Mouse (Mus musculus): ENCODE measurements around the gene Gm12216. TPM values are rescaled to one million over a fixed set of nuclear protein-coding genes. Genes with fewer than 3 reads are reported as not detected.
A peak's percentile ranks its signal among the peaks of the same experiment; 100 is the strongest.
"Not testable (repeated sequence)": the region's sequence is repeated elsewhere in the genome, so short reads cannot be mapped to it uniquely, and the experiment has no call there.

Gene Gm12216
- total and polyA plus RNA-seq, 3 experiments: 2.6 to 4.4 (median 2.6) TPM

- Histone ChIP-seq H3K27ac (no peak overlapping the region), H3K9ac (ENCODE audit: low read depth, low read length) (no peak overlapping the region), H3K4me3 (no peak overlapping the region), H3K4me1 (ENCODE audit: control insufficient read depth, insufficient read depth, low read length) (peaks cover 1% of the 10 kb centered on the region), H3K27me3 (ENCODE audit: control insufficient read depth, insufficient read depth, low read length) (no peaks in the 10 kb centered on the region), H3K36me3 (ENCODE audit: control insufficient read depth, insufficient read depth, low read length) (peaks cover 17% of the 10 kb centered on the region), H3K79me2 (replicated peaks; ENCODE audit: control insufficient read depth, insufficient read depth, low read length) (peaks cover 1% of the 10 kb centered on the region; the same call in 1 of the 2 replicates)
- no peak for DNase-seq
- WGBS: 83% methylated on average over 2 of the region's 2 CpGs
- TF ChIP-seq CTCF (IDR thresholded peaks at IDR 0.05) (no peak), POLR2A (IDR thresholded peaks at IDR 0.05; ENCODE audit: insufficient read depth, low read depth, low read length) (no peak), EP300 (IDR thresholded peaks at IDR 0.05; ENCODE audit: insufficient read depth, low read depth, low read length) (no peak)
- intact Hi-C loops (cut with DNase I): no loop called here
Observed at GRCm38 (mm10) chr11:53883287-53883686, 24.2 kb upstream of the Gm12216 start.

GRCm38 (mm10) chr11:53878096-53878495 is 19.0 kb upstream of the Gm12216 start:
- H3K4me1 ChIP-seq (ENCODE audit: control insufficient read depth, insufficient read depth, low read length); intact Hi-C loops (cut with DNase I); H3K36me3 ChIP-seq (ENCODE audit: control insufficient read depth, insufficient read depth, low read length); H3K27me3 ChIP-seq (ENCODE audit: control insufficient read depth, insufficient read depth, low read length); DNase-seq; H3K4me3 ChIP-seq; H3K79me2 ChIP-seq (replicated peaks; ENCODE audit: control insufficient read depth, insufficient read depth, low read length); H3K27ac ChIP-seq; H3K9ac ChIP-seq (ENCODE audit: low read depth, low read length): not testable (repeated sequence)
- 91% methylated on average over 5 of the region's 5 CpGs for WGBS

- Histone ChIP-seq H3K79me2 (replicated peaks; ENCODE audit: control insufficient read depth, insufficient read depth, low read length) (no peaks in the 10 kb centered on the region), H3K4me1 (ENCODE audit: control insufficient read depth, insufficient read depth, low read length) (peaks cover 3% of the 10 kb centered on the region), H3K9ac (ENCODE audit: low read depth, low read length) (no peak overlapping the region), H3K36me3 (ENCODE audit: control insufficient read depth, insufficient read depth, low read length) (peaks cover 3% of the 10 kb centered on the region), H3K27me3 (ENCODE audit: control insufficient read depth, insufficient read depth, low read length) (no peaks in the 10 kb centered on the region), H3K27ac (no peak overlapping the region), H3K4me3 (no peak overlapping the region)
- 79% methylated on average over 4 of the region's 4 CpGs for WGBS
- TF ChIP-seq POLR2A (IDR thresholded peaks at IDR 0.05; ENCODE audit: insufficient read depth, low read depth, low read length) (no peak), EP300 (IDR thresholded peaks at IDR 0.05; ENCODE audit: insufficient read depth, low read depth, low read length) (no peak)
- intact Hi-C loops (cut with DNase I): no loop called here
- DNase-seq: no peak
Observed at GRCm38 (mm10) chr11:53876488-53876887, 17.4 kb upstream of the Gm12216 start.

- peak in 1 of 2 experiments; percentile 10 for DNase-seq
- Histone ChIP-seq H3K27me3 (ENCODE audit: control insufficient read depth, insufficient read depth, low read length) (no peaks in the 10 kb centered on the region), H3K36me3 (ENCODE audit: control insufficient read depth, insufficient read depth, low read length) (peaks cover 5% of the 10 kb centered on the region), H3K9ac (ENCODE audit: low read depth, low read length) (no peak overlapping the region), H3K79me2 (replicated peaks; ENCODE audit: control insufficient read depth, insufficient read depth, low read length) (no peaks in the 10 kb centered on the region), H3K27ac (no peak overlapping the region), H3K4me3 (no peak overlapping the region), H3K4me1 (ENCODE audit: control insufficient read depth, insufficient read depth, low read length) (peaks cover 3% of the 10 kb centered on the region)
- WGBS: 86% methylated on average over 4 of the region's 4 CpGs
- intact Hi-C loops (cut with DNase I): no loop called here
- TF ChIP-seq POLR2A (IDR thresholded peaks at IDR 0.05; ENCODE audit: insufficient read depth, low read depth, low read length) (no peak), CTCF (IDR thresholded peaks at IDR 0.05) (peak; percentile 75)
Observed at GRCm38 (mm10) chr11:53874706-53875105, 15.7 kb upstream of the Gm12216 start.

- DNase-seq; H3K4me1 ChIP-seq (ENCODE audit: control insufficient read depth, insufficient read depth, low read length); H3K4me3 ChIP-seq; H3K9ac ChIP-seq (ENCODE audit: low read depth, low read length); H3K36me3 ChIP-seq (ENCODE audit: control insufficient read depth, insufficient read depth, low read length); H3K27me3 ChIP-seq (ENCODE audit: control insufficient read depth, insufficient read depth, low read length); H3K79me2 ChIP-seq (replicated peaks; ENCODE audit: control insufficient read depth, insufficient read depth, low read length); H3K27ac ChIP-seq: not testable (repeated sequence)
- intact Hi-C loops (cut with DNase I): loop anchor here (2.0 kb wide), 1 partner anchor 137 kb away; no protein-coding TSS in a partner anchor
- peak; percentile 10; the same call in 1 of the 2 replicates for TF ChIP-seq CTCF (IDR thresholded peaks at IDR 0.05)
- 77% methylated on average over 5 of the region's 5 CpGs for WGBS
Observed at GRCm38 (mm10) chr11:53873909-53874704, 15.1 kb upstream of the Gm12216 start.

GRCm38 (mm10) chr11:53871786-53872507 is 12.9 kb upstream of the Gm12216 start:
- H3K36me3 ChIP-seq (ENCODE audit: control insufficient read depth, insufficient read depth, low read length): peaks cover 7% of the 10 kb centered on the region
- peaks cover 3% of the 10 kb centered on the region for H3K4me1 ChIP-seq (ENCODE audit: control insufficient read depth, insufficient read depth, low read length)
- H3K4me3 ChIP-seq: no peak overlapping the region
- no peaks in the 10 kb centered on the region for H3K79me2 ChIP-seq (replicated peaks; ENCODE audit: control insufficient read depth, insufficient read depth, low read length)
- no peak for TF ChIP-seq EP300 (IDR thresholded peaks at IDR 0.05; ENCODE audit: insufficient read depth, low read depth, low read length)
- TF ChIP-seq CTCF (IDR thresholded peaks at IDR 0.05): no peak
- no peak for TF ChIP-seq POLR2A (IDR thresholded peaks at IDR 0.05; ENCODE audit: insufficient read depth, low read depth, low read length)
- no peak for DNase-seq
- peak overlapping the region; percentile 41 for H3K27ac ChIP-seq
- no peaks in the 10 kb centered on the region for H3K27me3 ChIP-seq (ENCODE audit: control insufficient read depth, insufficient read depth, low read length)
- H3K9ac ChIP-seq (ENCODE audit: low read depth, low read length): no peak overlapping the region
- 46% methylated on average over 2 of the region's 2 CpGs for WGBS
- intact Hi-C loops (cut with DNase I): loop anchor here (2.0 kb wide), 1 partner anchor 135 kb away; no protein-coding TSS in a partner anchor
